Mouse (Mus musculus): Measurements from ENCODE around the gene Cep72. TPM values are rescaled to one million over a fixed set of nuclear protein-coding genes. Genes with fewer than 3 reads are reported as not detected.
"Not testable (repeated sequence)": the region's sequence is repeated elsewhere in the genome, so short reads cannot be mapped to it uniquely, and the experiment has no call there.

Cep72 gene
- total RNA-seq, 2 experiments from 2014 or later = 1.7 to 2.2 TPM

- no peak for DNase-seq (ENCODE audit: low spot score in 2 of 2)
These were observed 31.0 kb downstream of the Cep72 start for GRCm38 (mm10) chr13:74031133-74031532.

- no peak for DNase-seq (ENCODE audit: low spot score in 2 of 2)
These were observed 31.4 kb downstream of the Cep72 start for GRCm38 (mm10) chr13:74030691-74031090.

- no peak for DNase-seq (ENCODE audit: low spot score in 2 of 2)
These were observed 33.1 kb downstream of the Cep72 start for GRCm38 (mm10) chr13:74029013-74029412.

DNA sequence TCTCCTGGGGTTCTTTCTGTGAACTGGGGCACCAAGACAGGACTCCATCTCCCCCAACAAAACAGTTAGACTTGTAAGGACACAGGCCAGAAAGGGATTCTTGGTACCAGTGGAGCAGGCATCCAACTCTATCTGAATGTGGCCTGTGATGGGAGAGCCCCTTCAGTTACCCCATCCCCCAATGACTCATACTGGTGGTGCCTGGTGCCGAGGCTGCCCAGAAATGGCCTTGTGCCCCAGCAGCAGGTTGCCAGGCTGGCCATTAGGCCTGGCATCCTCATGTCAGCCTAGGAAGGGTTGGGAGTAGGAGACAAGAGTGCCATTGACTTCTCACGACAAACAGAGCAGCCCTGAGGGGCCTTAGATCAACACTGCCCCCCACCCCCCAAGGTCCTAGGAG lies 34.0 kb downstream of the Cep72 start:
- DNase-seq (ENCODE audit: low spot score in 2 of 2) = no peak

- DNase-seq (ENCODE audit: low spot score in 2 of 2) = peak in 1 of 2 experiments; percentile 36
These were observed 35.9 kb downstream of the Cep72 start for GRCm38 (mm10) chr13:74026215-74026614.

DNA sequence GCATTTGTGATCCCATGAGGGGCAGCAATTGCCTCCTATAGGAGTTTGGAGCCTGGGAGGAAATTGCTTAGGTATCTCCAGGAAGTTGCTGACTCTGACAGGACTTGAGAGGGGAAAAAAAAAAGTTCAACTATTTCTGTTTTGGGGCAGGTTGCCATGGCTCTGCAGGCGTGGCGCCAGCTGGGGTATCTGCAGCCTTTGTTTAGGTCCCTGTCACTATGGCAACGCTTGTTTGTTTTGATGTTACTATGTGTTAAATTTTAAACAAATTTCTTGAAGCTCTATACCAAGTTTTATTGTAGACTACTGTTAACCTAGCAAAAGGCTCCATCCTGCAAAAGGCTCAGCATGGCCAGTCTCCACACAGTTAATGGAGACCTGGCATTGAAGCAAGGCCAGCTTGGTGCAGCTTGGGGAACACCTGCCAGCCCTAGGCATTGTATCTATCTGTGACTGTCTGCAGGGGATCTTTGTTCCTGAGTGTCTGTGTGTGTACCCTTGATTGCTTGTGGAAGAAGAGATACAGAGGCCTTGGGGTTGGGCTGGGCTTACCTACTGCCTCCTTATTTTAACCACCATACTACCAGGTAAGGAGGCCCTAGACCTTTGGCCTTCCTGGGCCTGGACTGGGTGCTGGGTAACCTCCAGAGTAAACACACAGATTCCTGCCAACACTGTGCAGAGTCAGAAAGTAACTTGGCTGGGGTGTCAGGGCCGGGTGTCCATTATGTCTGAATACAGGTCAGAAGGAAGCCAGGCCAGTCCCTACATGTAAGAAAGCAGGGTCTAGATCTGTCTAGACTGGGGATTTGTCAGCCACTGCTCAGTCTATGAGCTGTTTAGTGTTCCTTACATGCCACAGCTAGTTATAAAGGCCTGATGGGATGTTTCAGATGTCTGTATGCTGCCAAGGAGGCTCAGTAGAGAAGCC lies 36.7 kb downstream of the Cep72 start:
- DNase-seq (ENCODE audit: low spot score in 2 of 2) = no peak

DNA sequence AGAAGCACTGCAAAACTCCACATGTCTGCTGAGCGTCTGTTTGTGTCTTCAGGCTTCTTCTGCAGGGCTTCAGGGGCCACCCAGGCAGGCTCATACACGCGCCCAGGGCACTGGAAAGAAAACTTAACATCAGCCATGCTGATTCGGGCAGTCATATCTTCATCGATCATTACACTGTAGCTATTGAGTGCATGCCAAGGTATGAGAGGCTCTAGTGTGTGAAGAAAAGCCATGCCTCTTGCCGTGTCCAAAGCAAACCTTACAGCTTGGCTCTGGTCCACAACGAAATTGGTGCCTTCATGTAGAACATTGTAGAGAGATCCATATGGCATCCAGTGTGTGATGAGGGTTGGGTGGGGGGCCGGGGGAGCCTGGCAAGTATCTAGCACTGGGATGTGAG lies 43.1 kb downstream of the Cep72 start:
- not testable (repeated sequence) for DNase-seq (ENCODE audit: low spot score in 2 of 2)

DNA sequence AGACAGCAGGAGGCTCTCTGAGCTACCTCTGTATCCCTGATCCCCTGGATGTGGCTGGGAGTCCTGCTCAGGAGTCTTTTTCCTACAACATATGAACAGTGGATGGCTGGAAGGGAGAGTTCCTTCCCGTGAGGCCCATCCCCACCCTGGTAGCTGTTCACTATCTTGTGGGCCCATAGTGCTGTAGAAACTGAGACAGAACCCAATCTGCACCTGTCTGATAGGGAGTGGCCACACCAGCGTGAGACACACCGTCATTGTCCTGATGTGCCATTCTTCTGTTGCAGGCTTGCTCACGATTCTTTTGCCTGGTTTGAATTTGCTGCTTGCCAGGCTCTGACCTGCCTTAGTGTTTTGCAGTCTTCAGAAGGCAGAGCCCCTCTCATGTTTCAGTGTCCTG lies 44.7 kb downstream of the Cep72 start:
- DNase-seq (ENCODE audit: low spot score in 2 of 2) = no peak

DNA sequence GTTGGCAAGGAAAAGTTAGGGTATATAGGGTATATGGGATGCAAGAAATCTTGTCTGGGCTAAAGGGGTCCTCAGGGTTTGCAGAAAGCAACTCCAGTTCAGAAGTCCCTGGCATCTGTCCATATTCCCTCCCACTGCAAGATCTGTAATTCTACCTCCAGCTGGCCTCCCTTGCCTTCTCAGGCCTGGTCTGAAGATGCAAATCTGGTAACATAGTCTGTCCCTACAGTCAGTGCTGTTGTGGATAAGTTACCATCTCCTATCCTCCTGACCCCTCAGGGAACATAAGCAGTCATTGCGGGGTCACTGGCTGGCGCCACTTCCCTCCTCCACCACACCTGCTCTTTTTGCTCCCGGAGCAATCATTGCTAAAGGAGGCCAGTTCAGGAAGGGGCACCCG lies 46.2 kb downstream of the Cep72 start:
- no peak for DNase-seq (ENCODE audit: low spot score in 2 of 2)

DNA sequence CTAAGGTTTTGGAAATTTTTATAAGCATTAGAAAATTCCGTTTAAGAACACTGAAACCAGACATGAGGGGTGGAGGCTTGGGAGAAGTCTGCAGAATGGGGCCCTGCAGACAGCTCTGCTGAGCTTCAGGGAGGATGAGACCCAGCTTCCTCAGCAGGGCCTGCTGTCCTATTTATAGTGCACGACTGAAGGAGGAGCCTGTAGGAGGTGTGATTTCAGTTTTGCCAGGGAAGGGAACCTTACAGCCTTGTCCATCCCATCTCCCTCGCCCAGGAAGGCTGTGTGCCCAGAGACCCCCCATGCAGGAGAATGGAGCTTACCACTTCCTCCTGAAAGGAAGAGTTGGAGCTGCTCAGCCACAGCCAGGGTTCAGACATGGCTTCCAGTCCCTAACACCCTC lies 51.4 kb downstream of the Cep72 start:
- peak in 1 of 2 experiments; percentile 36 for DNase-seq (ENCODE audit: low spot score in 2 of 2)

DNA sequence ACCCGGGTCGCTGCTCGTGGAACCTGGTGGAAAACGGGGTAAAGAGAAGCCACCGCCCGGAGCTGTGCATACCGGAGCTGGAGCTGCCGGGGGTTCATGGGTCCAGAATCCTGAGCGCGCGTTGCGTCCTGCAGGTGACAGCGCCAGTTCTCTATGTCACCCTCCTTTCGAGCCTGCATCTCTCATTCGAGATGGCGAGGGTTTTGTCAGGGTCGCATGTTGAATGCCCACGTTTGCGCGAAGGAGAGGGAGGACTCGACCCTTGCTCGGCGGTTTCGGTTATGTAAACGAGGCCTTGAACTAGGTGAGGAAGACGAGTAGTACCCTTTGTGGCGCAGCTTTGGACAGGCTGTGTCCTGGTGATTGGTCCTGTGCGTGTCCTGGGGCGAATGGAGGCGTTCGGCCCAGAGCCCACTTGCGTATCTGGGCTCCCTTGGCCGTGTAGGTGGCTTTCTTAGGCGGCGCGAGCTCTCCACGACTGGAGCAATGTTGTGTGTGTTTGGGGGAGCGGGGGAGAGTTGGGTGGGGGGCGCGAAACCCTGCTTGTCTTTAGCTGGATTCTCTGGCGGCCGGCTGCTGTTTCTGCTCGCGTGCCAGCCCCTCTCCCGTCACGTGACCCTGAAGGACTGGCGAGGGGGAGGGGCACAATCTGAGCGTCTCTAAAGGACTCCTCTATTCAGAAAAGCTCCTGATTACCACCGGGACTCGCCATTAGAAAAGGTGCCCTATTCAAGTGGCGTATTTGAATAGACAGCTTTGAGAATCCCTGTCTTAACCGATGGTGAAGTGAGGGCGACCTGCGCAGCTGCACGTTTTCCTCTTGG lies 52.1 kb downstream of the Cep72 start:
- DNase-seq (ENCODE audit: low spot score in 2 of 2) = peak; percentile 74 to 81

DNA sequence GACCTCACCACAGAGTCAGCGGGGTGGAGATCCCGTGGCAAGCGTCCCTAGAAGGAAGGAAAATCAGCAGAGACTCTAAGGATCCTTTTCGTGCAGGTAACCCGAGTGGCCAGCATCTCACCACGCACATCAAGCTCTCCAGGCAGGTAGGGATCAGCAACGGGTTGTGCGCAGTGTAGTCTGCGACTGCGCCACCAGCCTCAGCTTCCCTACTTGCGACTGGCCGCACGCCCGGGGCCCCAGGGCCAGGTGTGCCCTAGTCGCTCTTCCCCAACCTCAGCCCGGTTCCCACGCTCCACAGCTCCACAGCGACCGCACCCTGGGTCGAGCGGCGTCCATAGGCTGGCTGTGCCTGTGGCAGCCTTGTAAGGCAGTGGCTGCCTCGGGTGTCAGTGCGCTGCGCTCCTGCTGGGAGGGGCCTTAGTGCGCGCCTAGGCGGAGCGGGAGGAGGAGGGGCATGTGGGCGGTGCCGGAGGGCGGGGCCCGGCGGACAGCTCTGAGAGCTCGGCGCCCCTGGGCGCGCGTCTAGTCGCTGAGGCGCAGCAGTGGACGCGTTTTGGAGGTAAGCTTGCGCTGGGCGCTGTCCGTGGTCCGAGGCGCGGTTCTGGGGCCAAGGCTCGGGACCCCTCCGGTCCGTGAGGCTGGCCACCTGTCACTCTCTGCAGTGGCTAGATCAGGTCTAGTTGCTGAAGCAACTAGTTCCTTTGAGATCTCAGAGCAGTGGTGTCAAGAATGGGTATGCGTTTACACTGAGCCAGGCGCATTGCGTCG lies 53.0 kb downstream of the Cep72 start, which contains the start of gene Tppp:
Tppp (plus strand) TSS at position 460 of the 771 bp plus-strand sequence.
- DNase-seq (ENCODE audit: low spot score in 2 of 2) = peak; percentile 90 to 92

- DNase-seq (ENCODE audit: low spot score in 2 of 2) = not testable (repeated sequence)
These were observed 53.9 kb downstream of the Cep72 start for GRCm38 (mm10) chr13:74008216-74008615.

DNA sequence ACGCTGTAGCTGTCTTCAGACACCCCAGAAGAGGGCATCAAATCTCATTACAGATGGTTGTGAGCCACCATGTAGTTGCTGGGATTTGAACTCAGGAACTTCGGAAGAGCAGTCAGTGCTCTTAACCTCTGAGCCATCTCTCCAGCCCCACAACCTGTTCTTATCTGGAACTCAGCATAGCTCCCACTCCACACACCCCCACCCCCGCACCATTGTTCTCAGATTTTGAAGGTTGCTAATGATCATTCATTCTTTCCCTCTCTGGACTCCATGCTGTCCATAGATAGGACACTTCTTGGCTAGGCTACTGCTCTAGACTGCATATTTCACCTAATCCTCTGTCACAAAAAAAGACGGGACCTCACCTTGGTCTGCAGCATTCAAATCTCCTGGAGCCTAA lies 55.2 kb downstream of the Cep72 start:
- not testable (repeated sequence) for DNase-seq (ENCODE audit: low spot score in 2 of 2)

GRCm38 (mm10) chr13:74001492-74001891 lies 60.6 kb downstream of the Cep72 start:
- DNase-seq (ENCODE audit: low spot score in 2 of 2) = no peak

DNA sequence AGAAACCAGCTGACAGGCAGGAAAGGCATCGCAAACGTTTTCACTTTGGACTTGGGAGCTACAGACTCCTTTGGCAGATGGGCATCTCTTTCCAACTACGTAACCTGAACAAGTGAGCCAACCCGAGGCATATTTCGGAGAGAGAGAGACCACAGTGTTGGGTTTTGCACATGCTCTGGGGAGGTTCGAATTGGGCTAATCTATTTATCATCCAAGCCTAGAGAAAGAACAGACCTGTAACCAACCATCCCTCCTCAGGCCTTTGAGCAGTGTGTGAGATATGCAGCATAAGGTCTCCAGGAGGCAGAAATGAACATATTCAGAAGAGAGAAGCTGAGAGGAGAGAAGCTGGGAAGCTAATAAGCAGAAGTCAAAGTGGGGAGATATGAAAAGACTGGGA lies 61.1 kb downstream of the Cep72 start:
- DNase-seq (ENCODE audit: low spot score in 2 of 2) = no peak

DNA sequence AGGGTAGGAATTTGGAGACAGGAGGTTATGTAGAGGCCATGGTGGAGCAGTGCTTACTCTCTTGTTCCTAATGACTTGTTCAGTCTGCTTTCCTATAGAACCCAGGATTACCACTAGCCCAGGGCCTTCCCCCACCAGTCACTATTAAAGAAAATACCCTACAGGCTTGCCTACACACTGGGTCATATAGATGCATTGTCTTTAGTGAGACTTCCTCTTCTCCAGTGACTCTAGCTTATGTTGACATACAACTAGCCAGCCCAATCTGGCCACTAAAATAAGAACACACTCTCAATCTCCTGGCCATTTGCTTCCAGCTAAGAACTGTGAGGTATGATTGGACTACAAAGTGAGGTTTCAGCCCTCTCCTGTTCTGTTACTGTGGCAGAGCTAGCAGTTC lies 61.6 kb downstream of the Cep72 start:
- no peak for DNase-seq (ENCODE audit: low spot score in 2 of 2)

DNA sequence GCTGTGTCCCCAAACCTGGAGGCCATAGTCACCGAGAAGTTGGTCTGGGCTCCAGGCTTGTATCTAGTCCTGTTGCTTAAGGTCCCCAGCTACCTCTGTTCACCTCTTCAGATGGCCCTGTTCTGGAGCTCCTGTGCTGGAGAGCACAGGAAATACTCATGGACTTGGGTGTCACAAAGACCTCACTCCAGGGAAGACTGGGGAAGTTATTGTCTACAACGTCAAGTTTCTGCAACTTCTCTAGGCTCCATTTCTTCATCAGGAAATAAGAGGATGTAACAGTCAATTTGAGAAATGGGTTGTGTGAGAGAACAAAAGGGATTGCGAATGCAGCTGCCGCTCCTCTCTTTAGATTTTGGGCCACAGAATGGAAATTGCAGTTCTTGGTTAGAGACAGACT lies 65.6 kb downstream of the Cep72 start:
- DNase-seq (ENCODE audit: low spot score in 2 of 2) = no peak

GRCm38 (mm10) chr13:73991267-73991666 lies 70.8 kb downstream of the Cep72 start:
- no peak for DNase-seq (ENCODE audit: low spot score in 2 of 2)

- DNase-seq (ENCODE audit: low spot score in 2 of 2) = no peak
These were observed 71.3 kb downstream of the Cep72 start for GRCm38 (mm10) chr13:73990761-73991160.

DNA sequence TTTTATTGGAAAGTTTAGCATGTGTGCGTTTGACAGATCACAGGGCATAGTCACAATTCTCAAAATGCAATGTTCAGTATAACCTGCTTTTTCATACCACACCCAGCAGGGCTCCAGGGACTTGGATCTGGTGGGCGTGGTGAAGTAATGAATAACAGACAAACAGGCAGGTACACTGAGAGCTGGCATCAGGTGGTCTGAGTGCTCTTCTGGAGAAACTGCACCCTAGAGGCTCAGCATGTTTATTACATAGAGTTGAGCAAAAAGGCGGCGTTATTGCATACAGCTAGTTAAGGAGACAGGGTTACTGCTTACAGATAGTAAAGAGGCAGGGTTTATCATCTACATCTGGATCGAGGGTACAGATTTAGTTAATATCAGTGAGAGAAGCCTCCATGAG lies 71.8 kb downstream of the Cep72 start:
- no peak for DNase-seq (ENCODE audit: low spot score in 2 of 2)
